In genomic region chr3:142238260-142239046, GRCm38 (mm10) we compare ENCODE assay signal across 23 mouse cellular contexts.
A peak's percentile ranks its signal among the peaks of the same experiment; 100 is the strongest.
DNase-seq lines count a peak whose midpoint lies in the region; ATAC-seq lines count a peak whose summit lies in the region.
"Had no signal": no experiment of that assay in that cellular context is flagged by ENCODE, and none has a peak within 500 bp of the region (broad histone marks: within the 10 kb centered on the region; RNA-seq: fewer than 3 reads in every experiment).

No protein-coding gene starts in this region.

- no peaks in the 10 kb centered on the region for H3K9me3 ChIP-seq in kidney, embryonic 15.5 days (replicated peaks)
- H3K9me3 ChIP-seq in forebrain, embryonic 16.5 days (ENCODE audit: control insufficient read depth, low read length), result no peaks in the 10 kb centered on the region
- no peaks in the 10 kb centered on the region for H3K9me3 ChIP-seq in limb, embryonic 11.5 days (ENCODE audit: control insufficient read depth, low read length)
- H3K9me3 ChIP-seq: embryonic facial prominence, embryonic 12.5 days; heart, embryonic 15.5 days; hindbrain, embryonic 15.5 days; intestine, embryonic 15.5 days; midbrain, embryonic 15.5 days; neural tube, embryonic 12.5 days had no signal

- peaks cover 19% of the 10 kb centered on the region for H3K4me1 ChIP-seq in kidney, embryonic 15.5 days
- H3K4me1 ChIP-seq in forebrain, embryonic 16.5 days (replicated peaks; ENCODE audit: control insufficient read depth, insufficient read depth, low read length), result peaks cover 24% of the 10 kb centered on the region
- H3K4me1 ChIP-seq in limb, embryonic 11.5 days (ENCODE audit: control insufficient read depth, insufficient read depth, low read length), result no peaks in the 10 kb centered on the region
- H3K4me1 ChIP-seq: heart, embryonic 15.5 days; hindbrain, embryonic 15.5 days; intestine, embryonic 15.5 days; midbrain, embryonic 15.5 days; neural tube, embryonic 12.5 days had no signal

- intact Hi-C loops in left cerebral cortex, postnatal 14 days (cut with DNase I), result no loop called here

- H3K4me3 ChIP-seq in kidney, embryonic 15.5 days (replicated peaks), result no peak overlapping the region
- H3K4me3 ChIP-seq in forebrain, embryonic 16.5 days (replicated peaks; ENCODE audit: low read length), result no peak overlapping the region
- H3K4me3 ChIP-seq in limb, embryonic 11.5 days (ENCODE audit: low read depth, low read length), result no peak overlapping the region
- H3K4me3 ChIP-seq: embryonic facial prominence, embryonic 12.5 days; heart, embryonic 15.5 days; hindbrain, embryonic 15.5 days; intestine, embryonic 15.5 days; midbrain, embryonic 15.5 days; neural tube, embryonic 12.5 days had no signal

- no peak for DNase-seq in kidney, postnatal 10 days
- peak; percentile 69 for DNase-seq in limb, embryonic 11.5 days (ENCODE audit: low spot score)
- DNase-seq in lung, postnatal 36 days, result no peak
- no peak for DNase-seq in left cerebral cortex, postnatal 14 days (ENCODE audit: low spot score in 2 of 2)
- no peak for DNase-seq in right cerebral cortex, postnatal 4 days
- DNase-seq: adrenal gland, postnatal 10 days; cerebellum, adult 9-10 months; heart, postnatal 4 days; kidney, adult 9 months; retina, postnatal 1 day; right cerebral cortex, postnatal 25 days; thymus, adult 18-20 months; thymus, postnatal 36 days had no signal

- H3K9ac ChIP-seq in kidney, embryonic 15.5 days, result no peak overlapping the region
- no peak overlapping the region for H3K9ac ChIP-seq in forebrain, embryonic 16.5 days (replicated peaks; ENCODE audit: low read depth, low read length)
- H3K9ac ChIP-seq in limb, embryonic 11.5 days (ENCODE audit: low read length), result no peak overlapping the region
- H3K9ac ChIP-seq: embryonic facial prominence, embryonic 12.5 days; heart, embryonic 15.5 days; hindbrain, embryonic 15.5 days; intestine, embryonic 15.5 days; midbrain, embryonic 15.5 days; neural tube, embryonic 12.5 days had no signal

- 41% methylated on average over 10 of the region's 10 CpGs for WGBS in kidney, embryonic 15.5 days
- 23% methylated on average over 10 of the region's 10 CpGs for WGBS in forebrain, embryonic 16.5 days
- 13% methylated on average over 10 of the region's 10 CpGs for WGBS in limb, embryonic 11.5 days

- peak overlapping the region; percentile 37; the same call in 1 of the 2 replicates for H3K27ac ChIP-seq in kidney, embryonic 15.5 days
- H3K27ac ChIP-seq in forebrain, embryonic 16.5 days (ENCODE audit: low read length), result peak overlapping the region; percentile 23
- H3K27ac ChIP-seq in limb, embryonic 11.5 days (replicated peaks; ENCODE audit: low read depth, low read length), result no peak overlapping the region
- H3K27ac ChIP-seq: embryonic facial prominence, embryonic 12.5 days; heart, embryonic 15.5 days; hindbrain, embryonic 15.5 days; intestine, embryonic 15.5 days; macrophage; midbrain, embryonic 15.5 days; neural tube, embryonic 12.5 days had no signal

- H3K4me2 ChIP-seq in kidney, embryonic 15.5 days, result no peak overlapping the region
- peak overlapping the region; percentile 25 for H3K4me2 ChIP-seq in forebrain, embryonic 16.5 days (ENCODE audit: low read length)
- H3K4me2 ChIP-seq in limb, embryonic 11.5 days (ENCODE audit: low read depth, severe bottlenecking), result no peak overlapping the region
- H3K4me2 ChIP-seq: embryonic facial prominence, embryonic 12.5 days; heart, embryonic 15.5 days; hindbrain, embryonic 15.5 days; intestine, embryonic 15.5 days; midbrain, embryonic 15.5 days; neural tube, embryonic 12.5 days had no signal

- H3K36me3 ChIP-seq in kidney, embryonic 15.5 days, result peaks cover 4% of the 10 kb centered on the region; the same call in 1 of the 2 replicates
- H3K36me3 ChIP-seq in forebrain, embryonic 16.5 days (ENCODE audit: control insufficient read depth, insufficient read depth), result no peaks in the 10 kb centered on the region
- H3K36me3 ChIP-seq in limb, embryonic 11.5 days (ENCODE audit: control insufficient read depth, insufficient read depth, low read length), result no peaks in the 10 kb centered on the region
- H3K36me3 ChIP-seq: embryonic facial prominence, embryonic 12.5 days; hindbrain, embryonic 15.5 days; intestine, embryonic 15.5 days; midbrain, embryonic 15.5 days; neural tube, embryonic 12.5 days had no signal

- 0 out of 2 replicates have a peak, but pooled peaks have one; percentile 31 for ATAC-seq in kidney, embryonic 15.5 days (replicated peaks; ENCODE audit: low FRiP score)
- peak; percentile 55 for ATAC-seq in forebrain, embryonic 16.5 days
- ATAC-seq in limb, embryonic 11.5 days (ENCODE audit: insufficient number of reproducible peaks, low FRiP score, low TSS enrichment, low read depth), result peak; percentile 86
- ATAC-seq: activated CD4-positive, CD25-positive, alpha-beta regulatory T cell, adult 4 months; intestine, embryonic 15.5 days; midbrain, embryonic 15.5 days had no signal

- H3K27me3 ChIP-seq in kidney, embryonic 15.5 days, result no peaks in the 10 kb centered on the region
- no peaks in the 10 kb centered on the region for H3K27me3 ChIP-seq in forebrain, embryonic 16.5 days (replicated peaks; ENCODE audit: control insufficient read depth, insufficient read depth, low read length)
- H3K27me3 ChIP-seq in limb, embryonic 11.5 days (ENCODE audit: control insufficient read depth, insufficient read depth, low read length), result peaks cover 4% of the 10 kb centered on the region; the same call in 1 of the 2 replicates
- H3K27me3 ChIP-seq: embryonic facial prominence, embryonic 12.5 days; heart, embryonic 15.5 days; hindbrain, embryonic 15.5 days; intestine, embryonic 15.5 days; midbrain, embryonic 15.5 days; neural tube, embryonic 12.5 days had no signal

Comparison
In these comparisons a context has a peak if more than half of its experiments do, and no peak if none do; other contexts are left out.
1. ATAC-seq: peak in every context shown above with its lines; median percentile 86 in limb, embryonic 11.5 days; 55 in forebrain, embryonic 16.5 days; 31 in kidney, embryonic 15.5 days.